Mouse (Mus musculus) CH12.LX (cell line): Measurements from ENCODE around the gene Elob. TPM values are rescaled to one million over a fixed set of nuclear protein-coding genes. Genes with fewer than 3 reads are reported as not detected.

Experiments used
- DNase-seq: peaks from one replicate; pipeline ENCODE4 v3.0.0-alpha.2; 2013; ENCODE audit errors: extremely low read depth
- H3K27ac ChIP-seq: 2 replicates; pipeline ENCODE4 v1.5.1; 2012; ENCODE audit warnings: low read depth, mild to moderate bottlenecking, control low read depth, moderate library complexity; ENCODE audit not compliant: insufficient read depth
- H3K27me3 ChIP-seq: replicated peaks from 2 replicates; pipeline ENCODE3; 2012; ENCODE audit warnings: inconsistent platforms
- H3K36me3 ChIP-seq, 2 experiments: replicated peaks in 1 of 2; 2 replicates each; pipeline versions ENCODE3 to v1.6.1; 2012; ENCODE audit warnings: inconsistent platforms in 1 of 2, low read length in 1 of 2, mild to moderate bottlenecking in 1 of 2, mixed read lengths in 1 of 2, moderate library complexity in 1 of 2; ENCODE audit not compliant: control insufficient read depth in 1 of 2, insufficient read depth in 1 of 2
- H3K4me1 ChIP-seq, 2 experiments: 2 replicates each; pipeline ENCODE4 v1.6.1; 2012; ENCODE audit warnings: inconsistent platforms in 1 of 2, moderate library complexity in 1 of 2; ENCODE audit not compliant: insufficient read depth in 2 of 2, control insufficient read depth in 1 of 2
- H3K4me2 ChIP-seq: 2 replicates; pipeline ENCODE4 v1.6.1; 2012; ENCODE audit warnings: low read depth, mild to moderate bottlenecking, control low read depth; ENCODE audit not compliant: poor library complexity, insufficient read depth, severe bottlenecking
- H3K4me3 ChIP-seq, 3 experiments: fragments of 150-350 bp in 1 of 3; sonication (generic) in 1 of 3; replicated peaks in 1 of 3; 2 replicates each; pipeline versions ENCODE3 to v1.5.1; 2011 to 2012; ENCODE audit warnings: low read depth in 2 of 3, low read length in 2 of 3, mild to moderate bottlenecking in 2 of 3, moderate library complexity in 2 of 3, control low read depth in 1 of 3, improper control_type of control experiment in 1 of 3, inconsistent platforms in 1 of 3, mixed read lengths in 1 of 3; ENCODE audit not compliant: poor library complexity in 1 of 3
- H3K79me2 ChIP-seq: replicated peaks from 2 replicates; pipeline ENCODE4 v1.6.1; 2012; ENCODE audit warnings: mild to moderate bottlenecking, moderate library complexity; ENCODE audit not compliant: control insufficient read depth, poor library complexity, insufficient read depth, severe bottlenecking; ENCODE audit errors: extremely low read depth
- H3K9ac ChIP-seq: 2 replicates; pipeline ENCODE4 v1.6.1; 2012; ENCODE audit warnings: low read depth, mild to moderate bottlenecking, control low read depth, moderate library complexity; ENCODE audit not compliant: insufficient read depth
- H3K9me3 ChIP-seq: replicated peaks from 2 replicates; pipeline ENCODE3; 2012; ENCODE audit warnings: low read length, inconsistent platforms, mixed read lengths
- BHLHE40 ChIP-seq: IDR thresholded peaks from 2 replicates; pipeline ENCODE4 v1.6.1; 2011; ENCODE audit warnings: mild to moderate bottlenecking, low read depth, low read length, improper control_type of control experiment
- CTCF ChIP-seq, 2 experiments: IDR thresholded peaks in 1 of 2; conservative IDR thresholded peaks in 1 of 2; 2 replicates each; pipeline ENCODE4 v1.5.1; 2011 to 2012; ENCODE audit warnings: low read depth in 2 of 2, low read length in 2 of 2, improper control_type of control experiment in 1 of 2, inconsistent platforms in 1 of 2, mild to moderate bottlenecking in 1 of 2, moderate library complexity in 1 of 2
- ELF1 ChIP-seq: IDR thresholded peaks from 2 replicates; pipeline ENCODE4 v1.6.1; 2014; ENCODE audit warnings: low read depth, mild to moderate bottlenecking, inconsistent platforms, low read length, improper control_type of control experiment
- EP300 ChIP-seq: IDR thresholded peaks from 2 replicates; pipeline ENCODE4 v1.6.1; 2011; ENCODE audit warnings: low read length, improper control_type of control experiment
- HCFC1 ChIP-seq: IDR thresholded peaks from 2 replicates; pipeline ENCODE4 v1.6.1; 2012; ENCODE audit warnings: low read depth, mild to moderate bottlenecking, inconsistent platforms, low read length, improper control_type of control experiment
- MAX ChIP-seq: IDR thresholded peaks from 2 replicates; pipeline ENCODE4 v1.6.1; 2011; ENCODE audit warnings: low read length, improper control_type of control experiment
- MEF2A ChIP-seq: IDR thresholded peaks from 2 replicates; pipeline ENCODE4 v1.6.1; 2014; ENCODE audit warnings: low read depth, mild to moderate bottlenecking, inconsistent platforms, low read length, improper control_type of control experiment, borderline replicate concordance
- MYC ChIP-seq: IDR thresholded peaks from 2 replicates; pipeline ENCODE4 v1.6.1; 2011; ENCODE audit warnings: low read depth, mild to moderate bottlenecking, improper control_type of control experiment, low read length
- NELFE ChIP-seq: IDR thresholded peaks from 2 replicates; pipeline ENCODE4 v1.6.1; 2011; ENCODE audit warnings: low read depth, low read length, improper control_type of control experiment
- POLR2AphosphoS2 ChIP-seq: IDR thresholded peaks from 2 replicates; pipeline ENCODE4 v1.6.1; 2011; ENCODE audit warnings: low read depth, low read length, improper control_type of control experiment
- RAD21 ChIP-seq: IDR thresholded peaks from 2 replicates; pipeline ENCODE4 v1.6.1; 2011; ENCODE audit warnings: low read depth, mild to moderate bottlenecking, low read length, improper control_type of control experiment, moderate library complexity
- SIN3A ChIP-seq: IDR thresholded peaks from 2 replicates; pipeline ENCODE4 v1.6.1; 2012; ENCODE audit warnings: low read length, improper control_type of control experiment, inconsistent platforms
- SMC3 ChIP-seq: IDR thresholded peaks from 2 replicates; pipeline ENCODE4 v1.6.1; 2011; ENCODE audit warnings: low read depth, low read length, improper control_type of control experiment
- USF1 ChIP-seq: IDR thresholded peaks from 2 replicates; pipeline ENCODE4 v1.6.1; 2014; ENCODE audit warnings: low read depth, mild to moderate bottlenecking, inconsistent platforms, low read length, improper control_type of control experiment
- USF2 ChIP-seq: conservative IDR thresholded peaks from 2 replicates; pipeline ENCODE4 v1.6.1; 2011; ENCODE audit warnings: low read depth, low read length, improper control_type of control experiment
- ZKSCAN1 ChIP-seq: IDR thresholded peaks from 2 replicates; pipeline ENCODE4 v1.6.1; 2012; ENCODE audit warnings: low read depth, inconsistent platforms, low read length, improper control_type of control experiment, borderline replicate concordance
- ZNF384 ChIP-seq: IDR thresholded peaks from 2 replicates; pipeline ENCODE4 v1.6.1; 2012; ENCODE audit warnings: low read depth, low read length, improper control_type of control experiment, inconsistent platforms
- dilution Hi-C: fragments of 300-500 bp; cut with MboI; formaldehyde crosslinking; loops from 2 replicates; pipeline ENCODE4 v1.14.3; 2020; ENCODE audit warnings: low sequenced_read_pairs; ENCODE audit not compliant: extremely low pct_unique_long_range_greater_than_20kb, extremely low pct_ligation_motif_present
- in situ Hi-C: fragments of 300-500 bp; cut with MboI; formaldehyde crosslinking; loops from 3 replicates; pipeline ENCODE4 v1.14.3; 2019; ENCODE audit warnings: low sequenced_read_pairs, low pct_ligation_motif_present, low pct_unique_long_range_greater_than_20kb, mixed read lengths
- polyA plus RNA-seq: library from polyadenylated mRNA; unstranded; fragments of >175 nt; gene quantifications from 2 replicates; pipeline ENCODE4 v1.2.1, GENCODE M21; 2012; ENCODE audit warnings: low read depth; ENCODE audit not compliant: insufficient read length
- total RNA-seq, 2 experiments: library from RNA; depleted of rRNA; stranded (reverse); fragments of 300-350 nt in 1 of 2; fragments of >200 nt in 1 of 2; gene quantifications; 2 replicates each; pipeline ENCODE4 v1.2.3; 2012 to 2014

The Elob gene
- total and polyA plus RNA-seq, 3 experiments, result 306 to 534 (median 386) TPM

DNA sequence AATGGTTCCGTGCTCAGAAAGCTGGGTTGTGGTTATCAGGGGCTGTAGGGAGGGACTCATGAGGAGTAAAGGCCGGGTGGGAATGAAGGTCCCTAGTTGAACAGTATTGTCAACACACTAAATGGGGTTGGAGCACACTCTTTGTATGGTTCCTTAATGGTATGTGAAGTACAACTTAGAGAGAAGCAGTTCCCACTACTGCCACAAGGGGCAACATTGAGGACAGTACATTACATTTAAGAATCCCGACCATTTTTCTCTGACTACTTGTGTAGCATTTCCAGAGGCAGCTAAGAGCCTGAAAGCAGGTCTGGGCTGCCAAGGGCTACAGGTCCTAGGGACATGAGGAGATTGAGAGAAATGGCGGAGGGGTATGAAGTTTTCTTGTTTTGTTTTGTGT lies 12.2 kb upstream of the Elob start:
- Histone ChIP-seq H3K9ac (no peak overlapping the region), H3K4me3 (no peak overlapping the region), H3K27me3 (no peaks in the 10 kb centered on the region), H3K36me3 (no peaks in the 10 kb centered on the region), H3K79me2 (no peaks in the 10 kb centered on the region), H3K9me3 (no peaks in the 10 kb centered on the region), H3K4me1 (peaks cover 4 to 5% of the 10 kb centered on the region in 2 experiments; a peak in 1 of 4 replicates), H3K27ac (no peak overlapping the region), H3K4me2 (no peak overlapping the region; the same call in 1 of the 2 replicates)
- in situ Hi-C loops (no loop called here), dilution Hi-C loops (no loop called here)
- DNase-seq, result peak; percentile 76
- peak; percentile 68 to 96 for TF ChIP-seq CTCF (conservative IDR thresholded peaks at IDR 0.05 in 1 of 2, IDR thresholded peaks at IDR 0.05 in 1 of 2; ENCODE audit: low read depth in 2 of 2, low read length in 2 of 2)
- TF ChIP-seq SMC3, result peak; percentile 21; the same call in 1 of the 2 replicates
- peak; percentile 23; the same call in 1 of the 2 replicates for TF ChIP-seq MYC
- TF ChIP-seq ELF1, result no peak
- peak; percentile 11 for TF ChIP-seq RAD21

DNA sequence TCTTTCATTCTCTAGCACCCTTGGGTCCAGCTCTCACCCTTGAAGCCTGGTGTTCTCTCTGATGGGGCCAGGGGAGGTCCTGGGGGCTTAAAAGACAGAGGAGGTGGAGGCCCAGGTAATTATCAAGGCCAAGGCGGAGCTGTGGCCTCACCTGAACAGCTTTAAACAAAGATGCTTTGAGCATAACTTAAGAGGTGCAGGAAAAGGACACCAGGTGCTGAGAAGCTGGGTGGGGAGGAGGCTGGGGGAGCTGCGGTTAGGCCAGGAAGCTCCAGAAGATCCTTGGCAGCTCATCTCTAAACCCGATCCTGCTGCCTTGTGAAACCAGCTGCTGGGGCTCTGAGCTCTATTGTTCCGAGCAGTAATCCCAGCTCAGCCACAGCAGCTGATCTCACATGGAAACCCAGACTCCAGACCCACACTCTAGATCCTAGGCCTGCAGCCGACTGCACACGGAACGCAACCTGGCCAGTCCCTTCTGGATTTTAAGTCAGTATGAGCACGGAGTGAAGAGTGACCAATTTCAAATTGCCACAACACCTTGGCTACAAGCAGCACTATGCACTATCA lies 7.2 kb upstream of the Elob start, which contains the start of gene Prss33:
Prss33 (minus strand) TSS at position 51 of the 570 bp plus-strand sequence.
- Histone ChIP-seq H3K9me3 (no peaks in the 10 kb centered on the region), H3K27ac (no peak within 1 kb of the TSS), H3K9ac (no peak within 1 kb of the TSS), H3K36me3 (no peaks in the 10 kb centered on the region), H3K4me3 (no peak within 1 kb of the TSS), H3K4me1 (no peaks in the 10 kb centered on the region), H3K27me3 (no peaks in the 10 kb centered on the region), H3K79me2 (no peaks in the 10 kb centered on the region), H3K4me2 (no peak within 1 kb of the TSS)
- TF ChIP-seq ZKSCAN1 (no peak), NELFE (no peak), EP300 (no peak), SMC3 (no peak), USF1 (no peak), SIN3A (no peak), MAX (no peak), USF2 (no peak), POLR2AphosphoS2 (no peak)
- dilution Hi-C loops, result no loop called here
- in situ Hi-C loops, result loop anchor here (5.0 kb wide), 1 partner anchor 59 kb away; no protein-coding TSS in a partner anchor
- no peak for DNase-seq

DNA sequence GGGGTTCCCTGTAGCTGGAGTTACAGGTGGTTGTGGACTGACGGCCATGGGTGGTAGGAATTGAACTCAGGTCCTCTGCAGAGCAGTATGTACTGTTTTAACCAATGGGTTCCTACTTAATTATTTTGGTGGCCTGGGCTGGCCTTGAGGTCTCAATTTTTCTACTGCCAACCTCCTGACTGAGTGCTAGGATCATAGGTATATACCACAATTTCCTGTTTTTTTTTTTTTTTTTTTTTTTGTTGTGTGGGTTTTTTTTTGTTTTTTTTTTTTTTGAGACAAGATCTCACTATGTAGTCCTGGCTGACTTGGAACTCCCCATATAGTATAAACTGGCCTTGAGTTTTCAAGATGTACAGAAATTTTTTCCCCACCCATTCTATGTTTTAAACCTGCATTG lies 2.3 kb upstream of the Elob start:
- H3K9me3 ChIP-seq, result no peaks in the 10 kb centered on the region
- dilution Hi-C loops, result no loop called here
- no peak overlapping the region for H3K9ac ChIP-seq
- peaks cover 2 to 14% of the 10 kb centered on the region in 2 experiments for H3K36me3 ChIP-seq
- no peak for DNase-seq
- TF ChIP-seq MEF2A (no peak), EP300 (no peak), BHLHE40 (no peak), HCFC1 (no peak), ZNF384 (peak; percentile 44)
- H3K27ac ChIP-seq, result no peak overlapping the region
- no peak overlapping the region for H3K4me3 ChIP-seq
- in situ Hi-C loops, result no loop called here
- no peaks in the 10 kb centered on the region for H3K27me3 ChIP-seq
- H3K4me2 ChIP-seq, result no peak overlapping the region
- peaks cover 2 to 27% of the 10 kb centered on the region in 2 experiments; a peak in 3 of 4 replicates for H3K4me1 ChIP-seq
- H3K79me2 ChIP-seq, result peaks cover 16% of the 10 kb centered on the region
